Mouse (Mus musculus) kidney, postnatal 10 days (tissue): ENCODE results near the gene Tbc1d17.

Source experiments
- DNase-seq: peaks from one replicate; pipeline ENCODE4 v3.0.0; 2021; ENCODE audit warnings: mixed read lengths

Tbc1d17 gene

GRCm38 (mm10) chr7:44821666-44822448, 27.0 kb downstream of the Tbc1d17 start:
- DNase-seq = peak; percentile 4

DNA sequence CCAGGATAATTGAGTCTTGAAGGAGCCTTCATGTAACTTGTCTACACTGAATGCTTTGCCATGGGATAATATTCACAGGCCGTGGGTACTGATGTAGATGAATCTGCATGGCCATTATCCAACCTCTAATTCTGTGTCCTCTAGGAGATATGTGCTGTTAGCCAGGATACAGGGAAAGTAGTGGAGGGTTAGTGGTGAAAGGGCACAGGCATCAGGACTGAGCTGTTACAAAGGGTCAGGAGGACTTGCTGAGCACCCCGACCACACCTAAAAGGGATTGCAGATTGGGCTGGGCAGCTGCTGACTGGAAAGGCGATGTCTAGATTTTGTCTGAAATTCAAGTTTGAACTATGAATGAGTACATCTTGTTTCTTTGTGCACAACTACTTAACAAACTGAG, 28.4 kb downstream of the Tbc1d17 start:
- DNase-seq = peak; percentile 1

- peak; percentile 10 for DNase-seq
Measured at GRCm38 (mm10) chr7:44819863-44820262, 29.0 kb downstream of the Tbc1d17 start.

DNA sequence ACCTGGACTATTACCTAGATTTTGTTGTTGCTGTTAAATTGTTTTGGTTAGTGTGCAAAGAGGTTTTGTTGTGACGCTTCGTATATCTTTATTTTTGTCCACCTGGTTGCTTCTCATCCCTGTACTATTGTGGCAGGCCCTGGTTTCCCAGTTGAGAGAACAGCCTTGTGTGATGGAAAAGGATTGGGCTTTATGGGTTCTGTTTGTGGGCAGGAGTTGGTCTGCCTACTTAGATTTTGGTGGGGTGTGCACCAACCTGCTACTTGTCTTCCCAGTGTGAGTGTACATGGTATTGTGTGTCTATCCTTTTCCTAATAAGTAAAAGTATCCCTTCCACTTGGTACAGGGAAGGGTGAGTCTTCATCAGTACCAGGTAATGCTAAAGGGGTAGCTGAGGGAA, 29.5 kb downstream of the Tbc1d17 start:
- DNase-seq = no peak

- peak; percentile 61 for DNase-seq
Measured at GRCm38 (mm10) chr7:44818751-44819235, 30.1 kb downstream of the Tbc1d17 start.

DNA sequence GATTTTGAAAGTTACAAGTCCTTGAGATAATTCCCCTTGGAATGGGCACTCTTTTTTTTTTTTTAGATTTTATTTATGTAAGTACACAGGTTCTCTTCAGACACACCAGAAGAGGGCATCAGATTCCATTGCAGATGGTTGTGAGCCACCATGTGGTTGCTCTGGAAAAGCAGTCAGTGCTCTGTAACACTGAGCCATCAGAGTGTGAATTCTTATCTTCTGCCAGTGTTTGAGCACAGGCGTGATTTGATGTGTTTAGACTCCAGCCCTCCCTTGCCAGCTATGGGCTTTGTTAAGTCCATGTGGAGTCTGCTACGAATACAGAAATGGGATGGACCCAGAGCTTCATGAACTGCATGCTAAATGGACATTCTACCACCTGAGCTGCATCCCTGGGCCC, 30.7 kb downstream of the Tbc1d17 start:
- DNase-seq = peak; percentile 4

- no peak for DNase-seq
Measured at GRCm38 (mm10) chr7:44817441-44817840, 31.4 kb downstream of the Tbc1d17 start.

GRCm38 (mm10) chr7:44816470-44817021, 32.3 kb downstream of the Tbc1d17 start, which contains the start of gene Atf5:
Gene Atf5, minus strand, starts transcription at chr7:44816658.
- no peak for DNase-seq

DNA sequence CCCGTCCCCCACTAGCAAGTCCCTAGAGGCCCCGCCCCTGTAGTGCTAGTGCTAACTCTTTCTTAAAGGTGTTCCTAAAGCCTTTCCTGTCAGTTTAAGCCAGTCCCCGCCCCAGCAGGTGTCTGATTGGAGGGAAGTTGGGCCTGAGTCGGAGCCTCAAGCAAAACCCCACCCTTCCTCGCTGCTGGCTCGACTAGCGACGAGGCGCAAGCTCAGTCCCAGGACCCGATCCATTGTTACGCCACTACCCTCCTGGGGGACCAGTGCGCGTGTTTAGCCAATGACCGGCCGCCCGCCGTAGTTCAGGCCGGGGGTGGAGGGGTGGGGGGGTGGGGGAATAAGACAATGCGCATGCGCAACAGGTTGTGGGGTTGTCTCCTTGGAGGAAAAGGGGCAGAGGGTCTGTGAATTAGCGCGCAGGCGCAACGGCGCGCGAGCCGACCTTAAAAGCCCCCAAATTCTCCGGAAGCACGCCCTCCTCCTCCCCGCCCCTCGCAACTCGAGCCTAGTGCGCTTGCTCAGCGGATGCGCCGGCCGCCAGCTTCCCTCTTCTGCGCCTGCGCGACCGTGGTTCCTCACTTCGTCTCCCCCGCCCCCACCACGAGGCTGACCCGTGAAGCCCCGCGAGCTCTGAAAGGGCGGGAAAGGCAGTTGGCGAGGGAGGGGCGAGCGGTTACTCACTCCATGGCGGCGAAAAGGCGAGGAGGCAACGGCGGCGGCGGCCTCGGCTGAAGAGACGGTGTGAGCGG, 33.0 kb downstream of the Tbc1d17 start, which contains the start of the genes Nup62 and Il4i1:
Gene Nup62 (plus strand): TSS at position 368 of the 749 bp plus-strand sequence.
Gene Il4i1 (plus strand): TSS at position 667 of the 749 bp plus-strand sequence.
- DNase-seq = peak; percentile 100

GRCm38 (mm10) chr7:44814952-44815553, 33.8 kb downstream of the Tbc1d17 start:
- peak; percentile 45 for DNase-seq

DNA sequence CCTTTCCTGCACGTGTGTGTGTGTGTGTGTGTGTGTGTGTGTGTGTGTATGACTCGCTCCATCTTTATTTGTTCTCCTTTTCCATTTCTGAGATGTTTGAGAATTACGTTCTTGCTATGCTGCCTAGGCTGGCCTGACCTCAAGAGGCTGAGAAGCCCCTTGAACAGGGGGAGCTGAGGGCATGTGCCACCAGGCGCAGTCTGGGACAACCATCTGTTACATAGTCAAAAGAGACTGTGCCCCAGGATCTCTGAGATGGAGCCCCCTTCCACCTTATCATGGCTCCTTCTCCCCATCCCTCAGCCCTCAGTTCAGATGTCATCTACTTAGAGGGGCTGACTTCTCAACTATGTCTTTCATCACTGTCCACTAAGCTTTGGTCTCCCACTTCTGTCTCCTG, 34.5 kb downstream of the Tbc1d17 start:
- DNase-seq = peak; percentile 5

GRCm38 (mm10) chr7:44813985-44814384, 34.9 kb downstream of the Tbc1d17 start:
- peak; percentile 2 for DNase-seq

DNA sequence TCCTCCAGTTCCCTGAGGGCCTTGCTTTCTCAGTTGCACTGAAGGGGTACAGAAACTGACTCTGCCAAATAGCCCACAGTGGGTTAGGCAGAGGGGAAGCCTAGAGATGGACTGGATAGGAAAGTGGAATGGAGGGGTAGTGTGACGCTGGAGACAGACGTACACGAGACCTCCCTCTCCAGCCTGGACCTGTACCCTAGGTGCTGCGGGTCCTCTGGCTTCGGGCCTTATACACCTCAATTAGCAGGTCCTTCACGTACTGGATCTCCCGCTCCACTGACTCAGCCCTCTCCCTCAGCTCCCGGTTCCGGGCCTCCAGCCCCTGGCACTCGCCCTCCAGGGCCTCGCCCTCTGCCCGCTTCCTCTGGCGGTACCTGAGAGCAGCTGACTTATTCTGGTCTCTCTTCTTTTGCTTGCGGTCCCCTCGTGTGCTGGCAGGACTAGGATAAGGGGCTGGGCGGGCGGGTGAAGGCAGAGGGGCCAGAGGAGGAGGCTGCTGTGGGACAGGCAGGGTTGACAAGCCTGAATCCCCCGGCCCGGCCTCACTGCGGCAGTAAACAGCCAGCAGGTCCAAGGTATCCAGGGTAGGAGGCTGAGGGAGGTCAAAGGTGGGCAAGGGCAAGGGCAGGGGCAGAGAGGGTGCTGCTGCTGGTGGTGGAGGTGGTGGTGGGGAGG, 36.1 kb downstream of the Tbc1d17 start:
- DNase-seq = peak; percentile 8

DNA sequence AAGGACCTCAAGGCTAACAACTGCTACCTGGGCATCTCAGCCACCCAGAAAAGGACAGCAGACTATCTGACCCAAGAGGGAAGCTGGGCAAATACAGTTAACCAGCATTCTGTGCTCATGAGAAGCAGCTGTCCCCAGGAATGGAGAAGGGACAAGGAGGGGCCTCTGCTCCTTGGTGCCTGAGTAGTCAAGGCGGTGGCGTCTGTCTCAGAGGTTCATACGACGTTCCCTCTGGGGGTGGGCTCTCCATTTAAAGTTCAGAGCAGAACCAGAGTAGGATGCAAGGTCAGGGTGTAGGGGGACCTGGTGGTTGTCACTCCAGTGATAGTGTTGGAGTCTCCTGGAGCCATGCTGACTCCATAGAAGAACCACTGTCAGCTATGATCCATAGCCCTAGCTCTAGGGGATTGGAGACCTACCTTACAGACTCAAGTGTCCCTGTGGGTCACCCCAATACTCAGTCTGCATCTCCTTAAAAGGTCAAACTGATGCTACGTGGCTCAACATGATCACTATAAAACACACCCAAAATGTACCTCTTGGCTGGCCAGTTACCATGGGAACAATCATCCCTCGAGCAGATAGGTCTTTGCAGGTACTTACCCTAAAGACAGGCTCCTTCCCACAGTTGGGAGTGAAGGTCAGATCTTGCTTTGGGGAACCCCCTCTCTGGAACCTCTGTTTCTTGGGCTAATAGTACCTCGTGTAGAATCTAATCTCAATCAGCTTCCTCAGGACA, 37.9 kb downstream of the Tbc1d17 start:
- peak; percentile 3 for DNase-seq

GRCm38 (mm10) chr7:44810365-44810764, 38.5 kb downstream of the Tbc1d17 start:
- DNase-seq = peak; percentile 2

DNA sequence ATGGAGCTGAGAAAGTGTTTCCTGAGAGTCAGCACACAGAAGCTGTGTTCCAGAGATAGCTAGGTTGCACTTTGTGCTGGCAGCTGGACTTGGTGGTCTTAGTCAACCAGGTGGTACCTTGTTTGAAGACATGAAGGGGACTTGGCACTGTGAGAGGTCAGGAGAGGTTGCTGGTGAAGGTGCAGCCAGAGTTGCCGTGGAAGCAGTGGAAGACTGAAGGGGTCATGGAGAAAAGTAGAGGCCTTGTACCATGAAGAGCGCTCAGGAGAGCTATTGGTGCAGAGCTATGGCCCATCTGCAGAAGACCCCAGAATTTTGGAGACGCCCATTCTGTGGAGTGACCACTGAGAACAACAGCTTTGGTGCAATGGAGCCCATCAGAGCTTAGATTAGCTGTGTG, 39.4 kb downstream of the Tbc1d17 start:
- DNase-seq = peak; percentile 2

GRCm38 (mm10) chr7:44808927-44809326, 40.0 kb downstream of the Tbc1d17 start:
- DNase-seq = no peak

GRCm38 (mm10) chr7:44792781-44793180, 56.1 kb downstream of the Tbc1d17 start:
- DNase-seq = peak; percentile 1

DNA sequence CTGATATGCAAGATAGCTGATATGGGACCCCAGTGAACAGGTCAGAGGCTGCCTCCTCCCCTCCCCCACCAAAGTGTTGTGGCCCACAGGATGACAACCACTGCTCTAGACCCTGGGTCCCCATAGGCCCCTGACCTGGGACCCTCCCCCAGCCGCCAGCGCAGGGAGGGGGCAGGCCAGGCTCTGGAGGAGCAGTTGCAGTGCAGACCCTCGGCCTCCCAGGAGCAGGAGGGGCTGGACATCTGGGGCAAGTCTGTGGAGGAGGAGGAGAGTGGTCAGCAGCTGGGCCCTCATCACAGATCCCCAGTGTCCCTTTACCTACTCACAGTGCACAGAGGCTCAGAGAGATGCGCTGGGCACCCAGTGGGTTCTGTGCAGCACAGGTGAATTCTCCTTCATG, 58.8 kb downstream of the Tbc1d17 start:
- DNase-seq = peak; percentile 3

GRCm38 (mm10) chr7:44789531-44789930, 59.3 kb downstream of the Tbc1d17 start:
- peak; percentile 1 for DNase-seq
